Mouse (Mus musculus) liver, embryonic 14.5 days (tissue): ENCODE data around the gene Ctnnal1. TPM values are rescaled to one million over a fixed set of nuclear protein-coding genes. Genes with fewer than 3 reads are reported as not detected.
"Not testable (repeated sequence)": the region's sequence is repeated elsewhere in the genome, so short reads cannot be mapped to it uniquely, and the experiment has no call there.

Experiments used
- ATAC-seq: fragments of 200-750 bp; cut with Nextera tagmentation; 2 replicates; pipeline ENCODE4 v1.8.0; 2017; ENCODE audit warnings: moderate number of reproducible peaks, mild to moderate bottlenecking, moderate library complexity; ENCODE audit not compliant: insufficient read depth
- DNase-seq, 3 experiments: peaks; one replicate each; pipeline ENCODE4 v3.0.0-alpha.2; 2012 to 2013; ENCODE audit warnings: low read depth in 3 of 3, low spot score in 3 of 3
- H3K27ac ChIP-seq: fragments of 300-500 bp; sonication (generic); 2 replicates; pipeline ENCODE4 v1.5.1; 2014; ENCODE audit warnings: moderate library complexity, mild to moderate bottlenecking, control low read depth, inconsistent platforms
- H3K27me3 ChIP-seq: fragments of 300-500 bp; sonication (generic); 2 replicates; pipeline ENCODE4 v1.6.1; 2014; ENCODE audit warnings: mild to moderate bottlenecking, low read length, moderate library complexity; ENCODE audit not compliant: control insufficient read depth, insufficient read depth
- H3K36me3 ChIP-seq: fragments of 300-500 bp; sonication (generic); replicated peaks from 2 replicates; pipeline ENCODE4 v1.6.1; 2014; ENCODE audit warnings: low read depth; ENCODE audit not compliant: control insufficient read depth, insufficient read depth
- H3K4me1 ChIP-seq, 2 experiments: fragments of 200-500 bp in 1 of 2; fragments of 300-500 bp in 1 of 2; sonication (generic) in 1 of 2; replicated peaks; 2 replicates each; pipeline ENCODE4 v1.6.1; 2012 to 2014; ENCODE audit warnings: antibody characterized with exemption in 1 of 2, inconsistent platforms in 1 of 2, low read length in 1 of 2; ENCODE audit not compliant: control insufficient read depth in 2 of 2, insufficient read depth in 2 of 2
- H3K4me2 ChIP-seq: fragments of 300-500 bp; sonication (generic); 2 replicates; pipeline ENCODE4 v1.6.1; 2014; ENCODE audit warnings: low read depth, mild to moderate bottlenecking, control low read depth, moderate library complexity
- H3K4me3 ChIP-seq, 2 experiments: fragments of 200-500 bp in 1 of 2; fragments of 300-500 bp in 1 of 2; sonication (generic) in 1 of 2; 2 replicates each; pipeline ENCODE4 v1.5.1; 2012 to 2014; ENCODE audit warnings: low read depth in 2 of 2, low read length in 2 of 2, mild to moderate bottlenecking in 2 of 2, control low read depth in 1 of 2, inconsistent platforms in 1 of 2, moderate library complexity in 1 of 2; ENCODE audit not compliant: insufficient read depth in 1 of 2
- H3K9ac ChIP-seq: fragments of 300-500 bp; sonication (generic); replicated peaks from 2 replicates; pipeline ENCODE4 v1.6.1; 2014; ENCODE audit warnings: mild to moderate bottlenecking, control low read depth, moderate library complexity
- H3K9me3 ChIP-seq: fragments of 300-500 bp; sonication (generic); 2 replicates; pipeline ENCODE4 v1.6.1; 2016; ENCODE audit warnings: low read length, mixed read lengths; ENCODE audit not compliant: control insufficient read depth
- CTCF ChIP-seq: IDR thresholded peaks from 2 replicates; pipeline ENCODE4 v1.5.1; 2016; ENCODE audit warnings: antibody characterized with exemption, low read depth, control low read depth
- EP300 ChIP-seq: IDR thresholded peaks from 2 replicates; pipeline ENCODE4 v1.6.1; 2016; ENCODE audit warnings: antibody characterized with exemption, low read depth
- WGBS: fragments of 180-500 bp; shearing (Covaris S2); extraction: QIAGEN DNeasy Blood & Tissue Kit; methylation state at CpG from one replicate; pipeline ENCODE4 v1.1.7; 2014; ENCODE audit not compliant: insufficient replicate concordance; 5-methylcytosine and 5-hydroxymethylcytosine counted together
- polyA plus RNA-seq, 2 experiments: library from polyadenylated mRNA; depleted of rRNA in 1 of 2; stranded (reverse) in 1 of 2; unstranded in 1 of 2; fragments of >200 nt; fragmentation: Nextera tagmentation in 1 of 2; extraction: Ambion mirVana in 1 of 2; gene quantifications; 2 replicates each; pipeline versions ENCODE4 v1.2.1 to v1.2.3; 2012 to 2014

Ctnnal1 gene
- polyA plus RNA-seq, 2 experiments, result 4.8 to 8.2 TPM

DNA sequence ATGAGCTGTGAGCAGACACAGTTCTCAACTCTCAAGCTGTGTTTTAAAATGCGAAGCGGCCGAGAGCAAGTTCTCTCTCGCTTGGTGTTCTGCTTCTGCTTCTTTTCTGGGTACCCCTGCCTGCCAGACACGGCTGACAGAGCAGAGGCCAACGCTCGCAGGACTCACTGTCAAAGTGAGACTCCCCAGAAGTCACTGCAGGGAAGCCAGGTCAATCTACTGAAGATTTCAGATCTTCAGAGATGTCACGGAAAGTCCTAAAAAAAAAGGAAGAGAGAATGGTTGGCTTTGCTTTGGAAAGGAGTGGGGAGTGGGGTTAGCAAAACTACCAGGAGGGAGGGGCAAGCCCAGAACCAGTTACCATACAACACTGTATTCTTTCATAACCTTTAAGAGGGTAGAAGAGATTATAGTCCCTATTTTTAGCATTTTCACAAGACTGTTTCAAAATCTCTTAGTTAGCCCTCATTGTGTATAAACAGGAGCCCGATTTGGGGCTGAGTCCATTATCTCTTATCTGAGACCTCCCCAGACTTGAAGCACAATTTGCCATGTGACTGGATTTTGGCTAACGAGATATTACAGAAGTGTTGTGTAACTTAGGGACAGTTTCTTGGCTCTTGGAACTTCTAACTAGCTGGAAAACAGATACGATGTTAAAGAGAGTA, 15.2 kb upstream of the Ctnnal1 start:
- Histone ChIP-seq H3K36me3 (peaks cover 3% of the 10 kb centered on the region), H3K27me3 (no peaks in the 10 kb centered on the region), H3K27ac (no peak overlapping the region), H3K4me2 (no peak overlapping the region), H3K4me1 (no peaks in the 10 kb centered on the region), H3K4me3 (no peak overlapping the region), H3K9ac (no peak overlapping the region), H3K9me3 (no peaks in the 10 kb centered on the region)
- WGBS, result 73% methylated on average over 11 of the region's 11 CpGs
- ATAC-seq (no peak), DNase-seq (no peak)
- TF ChIP-seq EP300 (no peak), CTCF (no peak)

DNA sequence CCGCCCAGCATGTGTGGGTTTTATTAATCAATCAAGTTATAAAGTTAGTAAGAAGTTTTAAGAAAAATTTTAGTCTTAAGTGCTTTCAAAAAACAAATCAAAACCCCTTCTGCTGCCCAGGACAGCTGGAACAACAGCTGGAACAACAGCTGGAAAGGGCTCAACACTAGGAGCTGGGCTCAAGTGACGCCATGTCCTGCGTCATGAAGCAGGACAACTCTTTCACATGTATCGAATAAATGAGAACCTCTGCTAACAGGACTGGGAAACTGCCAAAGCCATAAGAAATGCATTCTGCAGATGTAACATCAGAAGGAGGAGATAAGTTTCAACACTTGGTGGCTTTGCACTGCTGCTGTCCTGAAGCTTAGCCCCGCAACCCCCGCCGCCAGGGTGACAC, 14.0 kb upstream of the Ctnnal1 start:
- no peaks in the 10 kb centered on the region for H3K9me3 ChIP-seq
- peaks cover 3% of the 10 kb centered on the region for H3K36me3 ChIP-seq

DNA sequence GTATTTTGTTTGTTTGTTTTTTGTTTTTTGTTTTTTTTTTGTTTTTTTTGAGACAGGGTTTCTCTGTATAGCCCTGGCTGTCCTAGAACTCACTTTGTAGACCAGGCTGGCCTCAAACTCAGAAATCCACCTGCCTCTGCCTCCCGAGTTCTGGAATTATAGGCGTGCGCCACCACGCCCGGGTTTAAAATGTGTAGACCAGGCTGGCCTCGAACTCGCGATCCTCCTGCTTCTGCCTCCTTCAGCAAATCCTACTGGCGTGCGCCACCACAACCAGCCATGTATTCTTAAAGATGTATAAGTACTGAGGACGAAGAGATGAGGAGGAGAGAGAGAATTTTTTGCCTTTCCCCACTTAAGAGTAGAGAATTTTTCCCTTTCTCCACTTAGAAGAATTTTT, 5.6 kb upstream of the Ctnnal1 start:
- ATAC-seq, H3K9me3 ChIP-seq: not testable (repeated sequence)
- 82% methylated on average over 11 of the region's 11 CpGs for WGBS

More for the DNA sequence above, 14.0 kb upstream of the Ctnnal1 start:
- Histone ChIP-seq H3K9ac (no peak overlapping the region), H3K4me2 (no peak overlapping the region), H3K4me1 (no peaks in the 10 kb centered on the region), H3K4me3 (no peak overlapping the region), H3K27me3 (no peaks in the 10 kb centered on the region), H3K27ac (no peak overlapping the region)
- 90% methylated on average over 7 of the region's 7 CpGs for WGBS
- no peak for ATAC-seq
- no peak for DNase-seq
- no peak for TF ChIP-seq CTCF
- TF ChIP-seq EP300, result no peak

DNA sequence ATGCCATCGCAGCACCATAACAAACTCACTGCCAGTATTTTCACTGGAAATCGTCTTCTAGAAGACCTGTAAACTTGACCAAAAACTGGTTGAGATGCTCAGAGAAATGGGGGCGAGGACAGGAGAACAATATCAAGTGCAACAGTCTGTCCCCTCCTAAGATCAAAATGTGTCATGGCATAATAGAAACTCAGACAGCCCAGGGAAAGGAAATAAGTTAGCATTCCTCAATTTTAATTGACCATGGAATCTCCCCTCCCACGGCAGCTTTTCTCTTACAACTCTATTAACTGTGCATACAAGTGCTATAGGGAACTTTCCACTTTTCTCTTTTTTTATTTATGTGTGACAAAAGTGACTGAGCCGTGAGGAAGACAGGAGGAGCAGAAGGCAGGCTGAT, 2.8 kb upstream of the Ctnnal1 start:
- DNase-seq, result no peak
- no peaks in the 10 kb centered on the region for H3K27me3 ChIP-seq
- no peak overlapping the region for H3K9ac ChIP-seq
- peaks cover 10 to 12% of the 10 kb centered on the region in 2 experiments for H3K4me1 ChIP-seq
- 66% methylated on average over 5 of the region's 5 CpGs for WGBS
- no peak overlapping the region for H3K27ac ChIP-seq
- H3K4me3 ChIP-seq, result no peak overlapping the region
- H3K9me3 ChIP-seq, result no peaks in the 10 kb centered on the region
- H3K36me3 ChIP-seq, result no peaks in the 10 kb centered on the region
- ATAC-seq, result no peak
- H3K4me2 ChIP-seq, result no peak overlapping the region
- TF ChIP-seq EP300 (no peak), CTCF (no peak)

More for the DNA sequence above, 5.6 kb upstream of the Ctnnal1 start:
- H3K27me3 ChIP-seq, H3K4me3 ChIP-seq, H3K36me3 ChIP-seq, H3K4me1 ChIP-seq, H3K9ac ChIP-seq, DNase-seq, H3K4me2 ChIP-seq, H3K27ac ChIP-seq: not testable (repeated sequence)

DNA sequence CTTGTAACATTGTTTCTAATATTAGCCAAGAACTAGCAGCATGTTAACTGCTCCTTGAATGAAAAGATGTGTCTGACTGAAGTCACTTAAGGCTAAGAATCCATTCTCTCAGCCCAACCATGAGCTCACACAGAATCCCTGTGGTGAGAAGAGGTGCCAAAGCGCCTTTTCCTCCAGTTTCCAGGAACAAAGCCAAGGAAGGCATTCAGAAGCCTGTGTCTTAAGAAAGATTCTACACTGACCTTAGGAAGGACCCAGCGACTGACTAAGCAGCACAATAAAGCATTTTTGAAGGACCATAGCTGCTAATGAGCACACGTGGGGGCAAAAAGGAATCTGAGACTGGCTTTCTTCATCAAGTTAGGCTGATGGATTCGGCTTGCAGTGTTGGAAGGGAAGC, 983 bp upstream of the Ctnnal1 start:
- no peak overlapping the region for H3K4me2 ChIP-seq
- DNase-seq, result no peak
- no peak for ATAC-seq
- H3K9me3 ChIP-seq, result no peaks in the 10 kb centered on the region
- H3K27ac ChIP-seq, result no peak overlapping the region
- no peaks in the 10 kb centered on the region for H3K27me3 ChIP-seq
- 74% methylated on average over 4 of the region's 4 CpGs for WGBS
- TF ChIP-seq CTCF, result no peak
- no peak for TF ChIP-seq EP300
- no peaks in the 10 kb centered on the region for H3K36me3 ChIP-seq
- H3K4me1 ChIP-seq, result peaks cover 15 to 21% of the 10 kb centered on the region in 2 experiments
- H3K4me3 ChIP-seq, result no peak overlapping the region
- no peak overlapping the region for H3K9ac ChIP-seq
